Mouse (Mus musculus) heart, postnatal 25 days (tissue): ENCODE measurements around the gene 2010315B03Rik. TPM values are rescaled to one million over a fixed set of nuclear protein-coding genes. Genes with fewer than 3 reads are reported as not detected.
"Not testable (repeated sequence)": the region's sequence is repeated elsewhere in the genome, so short reads cannot be mapped to it uniquely, and the experiment has no call there.

ENCODE experiments used
- DNase-seq: peaks from one replicate; pipeline ENCODE4 v3.0.0; 2022; ENCODE audit warnings: low spot score
- intact Hi-C: fragments of 180-260 bp; cut with DNase I; formaldehyde crosslinking; loops from one replicate; pipeline ENCODE4 v1.15.1; 2025
- total RNA-seq, 2 experiments: library from RNA; stranded (reverse); gene quantifications; 2 replicates each; pipeline ENCODE4 v1.2.3; 2021

Gene 2010315B03Rik
- 10 to 100 TPM; 10.1 to 11.7 TPM for total RNA-seq

DNA sequence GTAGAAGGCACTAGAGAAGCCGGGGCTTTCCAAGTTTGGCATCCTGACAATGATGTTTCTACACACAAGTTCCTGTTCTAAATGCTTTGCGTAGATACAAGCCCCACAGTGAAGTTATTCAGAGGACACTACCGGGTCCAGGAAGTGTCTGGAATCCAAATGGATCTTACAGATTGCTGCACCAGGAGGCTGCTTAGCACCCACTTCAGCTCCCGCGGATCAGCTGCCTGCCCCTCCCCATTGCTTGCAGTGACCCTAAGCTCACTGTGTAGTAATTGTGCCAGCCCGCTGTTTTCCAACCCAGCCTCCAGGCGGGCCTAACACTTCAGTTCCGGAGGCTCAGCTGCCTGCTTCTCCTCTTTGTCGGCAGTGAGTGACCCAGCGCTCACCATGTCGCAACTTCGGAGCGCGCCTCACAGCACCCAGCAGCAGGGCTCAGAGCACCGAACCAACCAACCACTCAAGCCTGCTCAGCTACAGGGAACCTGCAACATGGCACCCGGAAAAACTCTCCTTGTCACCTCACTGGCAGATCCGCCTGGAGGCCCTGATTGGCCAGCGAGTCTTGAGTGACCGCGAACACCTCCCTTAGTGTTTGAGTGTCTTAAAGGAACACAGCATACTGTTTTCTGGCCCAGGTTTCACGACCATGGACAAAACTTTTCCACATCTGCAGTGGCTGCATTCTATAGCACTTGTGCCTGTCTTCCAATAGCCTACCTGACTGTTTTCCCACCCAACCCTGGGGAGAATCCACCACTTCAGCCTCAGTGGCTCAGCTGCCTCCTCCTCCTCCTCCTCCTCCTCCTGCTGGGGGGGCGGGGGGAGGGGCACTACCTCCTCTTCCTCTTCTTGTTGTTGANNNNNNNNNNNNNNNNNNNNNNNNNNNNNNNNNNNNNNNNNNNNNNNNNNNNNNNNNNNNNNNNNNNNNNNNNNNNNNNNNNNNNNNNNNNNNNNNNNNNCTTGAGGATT lies at the start of gene 2010315B03Rik:
Gene 2010315B03Rik (minus strand): TSS at position 526 of the 972 bp plus-strand sequence.
- peak; percentile 82 for DNase-seq
- intact Hi-C loops, result loop anchor here (5.0 kb wide), 1 partner anchor 115 kb away; no protein-coding TSS in a partner anchor

- no peak for DNase-seq
- intact Hi-C loops, result loop anchor here (5.0 kb wide), 1 partner anchor 116 kb away; no protein-coding TSS in a partner anchor
These were observed 994 bp downstream of the 2010315B03Rik start for GRCm38 (mm10) chr9:124311502-124311901.

- intact Hi-C loops, result no loop called here
- DNase-seq, result no peak
These were observed 24.2 kb downstream of the 2010315B03Rik start for GRCm38 (mm10) chr9:124288329-124288728.

GRCm38 (mm10) chr9:124281912-124282686 lies 30.4 kb downstream of the 2010315B03Rik start:
- DNase-seq, result peak; percentile 82
- intact Hi-C loops, result no loop called here

DNA sequence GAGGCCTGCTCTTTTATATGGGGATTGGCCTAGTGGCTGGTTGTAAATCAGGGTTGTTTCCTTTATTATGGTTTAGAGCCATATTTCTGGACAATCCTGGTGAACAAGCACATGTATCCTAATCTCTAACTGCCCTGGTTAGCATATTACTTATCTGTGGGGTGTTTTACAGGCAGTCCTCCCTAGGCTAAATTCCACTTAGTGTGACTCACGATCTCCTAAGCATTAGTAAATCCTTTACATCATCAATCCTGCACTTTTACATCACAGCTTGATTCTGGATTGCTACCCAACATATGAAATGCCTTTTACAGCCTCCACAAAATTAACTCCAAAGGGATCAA lies 31.1 kb downstream of the 2010315B03Rik start:
- DNase-seq, result no peak
- intact Hi-C loops, result no loop called here

- DNase-seq, result no peak
- intact Hi-C loops, result no loop called here
These were observed 31.7 kb downstream of the 2010315B03Rik start for GRCm38 (mm10) chr9:124280576-124281447.

DNA sequence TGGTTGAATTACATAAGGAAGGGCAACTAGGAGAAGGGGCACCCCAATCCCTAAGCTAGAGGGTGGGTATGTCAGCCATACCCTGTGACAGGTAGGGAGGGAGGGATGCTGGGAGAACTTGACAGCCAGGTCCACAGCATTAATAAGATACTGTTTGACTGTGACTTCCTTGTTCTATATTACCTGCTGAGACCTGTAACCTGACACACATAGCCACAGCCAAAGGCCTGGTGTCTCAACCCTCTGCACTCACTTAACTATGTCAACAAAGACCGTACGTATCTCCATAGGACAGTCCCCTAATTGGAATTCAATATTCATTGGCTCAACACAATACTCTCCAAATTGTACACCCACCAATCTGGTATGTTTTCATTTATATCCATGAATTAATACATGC lies 33.2 kb downstream of the 2010315B03Rik start:
- intact Hi-C loops, result loop anchor here (5.0 kb wide), 1 partner anchor 148 kb away; no protein-coding TSS in a partner anchor
- DNase-seq, result no peak

DNA sequence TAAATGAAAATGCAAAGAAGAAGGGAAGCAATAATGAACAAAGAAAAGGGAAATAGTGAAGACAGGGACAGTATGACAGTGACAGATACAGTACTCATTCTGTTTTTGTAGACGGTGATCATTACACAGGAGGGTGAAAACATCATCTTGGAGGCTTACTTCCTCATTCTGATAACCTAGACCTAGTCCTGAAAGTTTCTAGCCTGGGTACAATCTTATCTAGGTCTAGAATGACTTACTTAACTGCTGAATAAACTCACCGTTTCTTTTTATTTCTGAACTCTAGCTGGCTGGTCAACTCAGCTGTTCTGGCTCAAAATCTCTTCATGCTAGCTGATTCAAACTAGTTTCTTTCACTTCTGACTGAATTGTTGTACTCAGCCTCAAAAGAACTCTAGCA lies 37.4 kb downstream of the 2010315B03Rik start:
- intact Hi-C loops, result loop anchor here (5.0 kb wide), 1 partner anchor 152 kb away; no protein-coding TSS in a partner anchor
- DNase-seq, result no peak

DNA sequence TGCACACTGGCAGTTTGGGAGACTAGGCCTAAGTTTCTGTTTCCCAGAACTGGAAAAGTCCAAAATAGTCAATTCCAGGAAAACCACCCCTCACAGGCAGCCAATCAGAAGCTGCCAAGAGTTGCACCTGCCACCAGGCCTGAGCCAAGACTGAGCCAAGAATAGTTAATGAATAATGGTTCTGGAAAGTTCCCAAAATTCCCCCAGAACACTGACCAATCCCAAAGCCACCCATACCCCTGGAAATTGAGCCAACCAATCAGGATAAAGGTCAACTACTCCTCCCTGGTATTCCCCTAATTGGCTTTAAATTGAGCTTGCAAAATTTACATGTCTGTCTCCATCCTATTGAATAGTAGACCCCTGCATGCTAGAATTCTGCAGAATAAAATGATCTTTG lies 39.3 kb downstream of the 2010315B03Rik start:
- no peak for DNase-seq
- intact Hi-C loops, result loop anchor here (5.0 kb wide), 1 partner anchor 54 kb away; no protein-coding TSS in a partner anchor

GRCm38 (mm10) chr9:124267929-124268328 lies 44.6 kb downstream of the 2010315B03Rik start:
- no peak for DNase-seq
- intact Hi-C loops, result no loop called here

DNA sequence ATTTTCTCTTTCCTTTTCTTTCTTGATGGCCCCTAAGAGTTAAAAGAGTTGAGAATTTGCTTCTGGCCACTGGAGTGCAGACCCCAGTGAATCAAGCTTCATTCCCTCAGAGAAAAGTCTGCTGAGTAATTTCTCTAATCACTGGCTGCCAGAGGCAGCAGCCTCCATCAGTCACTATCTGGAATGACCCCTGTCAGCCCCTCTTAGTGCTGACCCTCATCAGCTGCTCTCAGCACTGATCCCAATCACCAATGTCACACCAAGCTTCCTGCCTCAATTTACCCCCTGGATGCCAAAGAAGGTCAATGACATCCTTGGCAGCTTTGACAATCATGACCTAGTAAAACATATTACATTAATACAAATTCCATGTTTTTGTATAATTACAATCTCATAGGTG lies 45.0 kb downstream of the 2010315B03Rik start:
- intact Hi-C loops, result no loop called here
- no peak for DNase-seq

GRCm38 (mm10) chr9:124262987-124263717 lies 49.3 kb downstream of the 2010315B03Rik start:
- intact Hi-C loops, result no loop called here
- no peak for DNase-seq

GRCm38 (mm10) chr9:124258067-124258556 lies 54.4 kb downstream of the 2010315B03Rik start:
- DNase-seq, result no peak
- intact Hi-C loops, result no loop called here

GRCm38 (mm10) chr9:124257200-124258066 lies 55.1 kb downstream of the 2010315B03Rik start:
- intact Hi-C loops, result no loop called here
- DNase-seq, result peak; percentile 7

- intact Hi-C loops, DNase-seq: not testable (repeated sequence)
These were observed 56.0 kb downstream of the 2010315B03Rik start for GRCm38 (mm10) chr9:124256271-124257199.

DNA sequence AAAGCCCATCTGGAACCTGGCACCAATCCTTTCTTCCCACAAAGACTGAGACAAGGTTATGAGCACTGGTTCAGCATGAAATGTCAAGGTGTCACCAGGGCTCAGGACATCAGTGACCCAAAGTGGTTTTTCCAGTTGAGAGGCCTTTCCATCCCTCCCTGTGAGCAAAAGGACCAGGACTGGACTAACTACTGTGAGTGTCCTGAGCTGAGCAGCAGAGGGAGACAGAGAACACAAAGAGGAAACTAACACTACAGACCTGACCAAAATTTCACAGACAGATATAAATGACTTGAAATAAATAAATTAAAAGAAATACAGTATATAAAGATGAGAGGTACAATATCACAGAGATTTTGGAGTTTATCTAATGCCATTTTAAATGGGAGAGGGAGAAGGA lies 61.1 kb downstream of the 2010315B03Rik start:
- no peak for DNase-seq
- intact Hi-C loops, result no loop called here
